Mouse (Mus musculus): ENCODE data around the gene Gm17542.
A peak's percentile ranks its signal among the peaks of the same experiment; 100 is the strongest.
"Not testable (repeated sequence)": the region's sequence is repeated elsewhere in the genome, so short reads cannot be mapped to it uniquely, and the experiment has no call there.

Gm17542 gene

DNA sequence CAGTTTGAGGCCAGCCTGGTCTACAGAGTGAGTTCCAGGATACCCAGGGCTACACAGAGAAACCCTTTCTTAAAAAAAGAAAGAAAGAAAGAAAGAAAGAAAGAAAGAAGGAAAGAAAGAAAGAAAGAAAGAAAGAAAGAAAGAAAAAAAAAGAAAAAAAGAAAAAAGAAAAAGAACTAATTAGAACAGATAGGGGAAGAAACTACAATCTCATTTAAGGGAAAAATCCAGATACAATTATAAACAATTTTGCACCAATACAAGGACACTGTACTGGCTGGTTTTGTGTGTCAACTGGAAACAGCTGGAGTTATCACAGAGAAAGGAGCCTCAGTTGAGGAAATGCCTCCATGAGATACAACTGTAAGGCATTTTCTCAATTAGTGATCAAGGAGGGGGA is at the start of gene Gm17542:
Gene Gm17542, minus strand, starts transcription at position 101 of the 400 bp plus-strand sequence.
- not testable (repeated sequence) for DNase-seq (ENCODE audit: low read depth, low spot score)

DNA sequence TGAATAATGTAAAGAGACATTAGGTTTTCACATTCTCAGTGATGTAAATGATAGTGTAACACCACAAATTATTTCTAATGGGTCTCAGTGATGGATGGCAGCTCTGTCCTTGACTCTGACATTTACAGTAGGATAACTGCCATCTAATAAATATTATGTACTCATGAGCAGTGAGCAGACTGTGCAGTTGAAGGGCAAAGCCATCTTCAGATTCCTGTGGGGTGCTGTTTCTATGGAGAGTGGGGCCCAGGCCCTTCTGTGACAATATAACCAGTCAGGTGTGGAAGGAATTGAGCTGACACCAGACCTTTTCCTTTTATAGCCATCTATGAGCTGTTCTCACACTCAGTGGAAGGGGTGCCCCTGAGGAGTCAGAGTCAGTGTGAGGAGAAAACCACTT is 21.8 kb upstream of the Gm17542 start:
- no peak for DNase-seq (ENCODE audit: low read depth, low spot score)

DNA sequence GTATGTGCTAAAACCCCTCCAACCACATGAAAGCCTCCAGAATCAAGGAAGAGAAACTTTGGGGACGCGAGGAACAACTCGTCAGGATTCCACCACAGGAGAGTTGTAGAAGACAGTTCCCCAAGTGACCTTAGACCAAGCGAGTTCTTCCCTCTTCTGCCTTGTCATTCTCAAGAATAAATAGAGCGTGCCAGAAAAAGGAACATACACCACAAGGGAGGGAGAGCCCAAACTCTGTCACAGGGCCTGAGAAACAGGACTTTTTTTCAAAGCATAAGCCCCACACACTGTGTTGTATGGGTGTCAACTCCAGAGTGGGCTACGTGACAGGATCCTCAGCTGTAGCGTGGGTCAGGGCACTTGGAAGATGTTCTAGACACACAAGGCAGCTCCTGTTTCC is 20.1 kb upstream of the Gm17542 start:
- DNase-seq (ENCODE audit: low read depth, low spot score), result no peak

DNA sequence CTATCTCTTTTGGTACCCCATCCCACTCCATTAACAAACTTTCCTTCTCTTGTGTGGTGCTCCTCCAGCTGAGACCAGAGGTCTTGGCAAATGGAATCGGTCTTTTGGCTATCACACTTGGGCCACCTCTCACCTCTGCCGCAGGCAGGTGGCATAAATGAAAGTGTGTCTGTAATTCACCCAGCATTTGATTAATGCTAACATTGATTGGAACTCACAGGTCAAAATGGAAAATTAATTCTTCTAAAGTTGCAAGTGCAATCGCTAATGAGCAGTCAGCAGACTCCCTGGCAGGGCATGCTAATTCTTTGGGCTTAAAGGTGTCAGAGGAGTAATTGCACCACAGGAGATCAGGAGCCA is 3.2 kb downstream of the Gm17542 start:
- no peak for DNase-seq (ENCODE audit: low read depth, low spot score)

DNA sequence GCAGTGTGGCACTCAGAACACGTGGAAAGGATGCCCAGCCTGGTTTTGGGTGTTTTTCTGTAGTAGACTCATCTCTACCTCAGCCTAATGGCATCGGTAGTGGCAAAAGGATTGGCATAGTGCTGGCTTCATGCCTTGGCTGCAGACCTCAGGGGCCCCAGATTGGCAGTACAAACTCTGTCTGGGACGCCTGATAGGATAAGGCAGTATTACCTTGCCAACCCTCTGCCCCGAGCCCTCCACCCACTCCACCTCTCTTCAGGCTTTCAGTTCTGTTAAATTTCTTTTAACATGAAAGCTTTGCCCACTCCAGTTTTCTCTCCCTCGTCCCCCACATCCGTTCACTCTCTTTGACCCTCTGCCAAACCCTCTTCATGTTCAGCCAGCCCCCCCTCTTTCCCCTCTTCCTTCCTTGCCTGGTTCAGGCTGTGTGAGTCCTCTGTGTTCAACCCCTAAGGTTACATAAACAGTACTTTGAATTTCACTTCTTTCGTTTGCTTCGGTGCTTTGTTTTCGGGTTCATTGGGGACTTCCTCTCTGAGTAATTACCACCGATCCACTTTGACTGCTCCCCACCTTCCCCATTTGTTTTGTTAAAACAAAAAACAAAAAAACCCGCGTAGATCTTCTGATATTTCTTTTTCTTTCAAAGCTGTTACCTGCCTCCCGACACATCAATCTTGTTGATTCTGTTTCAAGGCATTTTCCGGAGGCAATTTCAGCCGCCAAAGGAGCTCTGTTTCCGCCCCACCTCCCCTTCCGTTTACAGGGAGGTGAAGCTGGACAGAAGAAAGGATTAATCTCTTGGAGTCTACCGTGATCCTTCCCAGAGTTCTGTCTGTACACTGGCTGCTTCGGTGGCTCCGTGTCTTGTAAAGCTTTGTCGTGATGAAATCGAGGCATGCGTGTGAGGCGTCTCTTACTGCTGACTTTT is 3.9 kb downstream of the Gm17542 start:
- DNase-seq (ENCODE audit: low read depth, low spot score), result peak; percentile 39

DNA sequence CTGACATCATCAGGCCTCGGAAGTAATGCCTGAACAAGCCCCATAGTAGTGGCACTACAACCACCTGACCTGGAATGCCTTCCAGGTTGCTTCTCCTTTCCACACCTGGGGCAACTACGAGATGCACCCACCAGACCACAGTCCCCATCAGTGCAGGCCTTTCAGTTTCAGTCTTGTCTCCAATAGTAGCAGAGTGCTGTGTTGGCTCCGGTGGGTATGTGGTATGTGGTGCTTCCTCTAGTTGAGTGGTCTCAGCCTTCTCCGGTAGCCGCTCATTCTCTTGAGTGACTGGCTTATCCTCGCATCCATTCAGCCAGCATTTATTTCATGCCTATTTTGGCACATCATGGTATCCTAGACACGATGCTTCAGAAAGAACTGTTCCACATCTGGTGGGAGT is 4.8 kb downstream of the Gm17542 start:
- DNase-seq (ENCODE audit: low read depth, low spot score), result no peak

DNA sequence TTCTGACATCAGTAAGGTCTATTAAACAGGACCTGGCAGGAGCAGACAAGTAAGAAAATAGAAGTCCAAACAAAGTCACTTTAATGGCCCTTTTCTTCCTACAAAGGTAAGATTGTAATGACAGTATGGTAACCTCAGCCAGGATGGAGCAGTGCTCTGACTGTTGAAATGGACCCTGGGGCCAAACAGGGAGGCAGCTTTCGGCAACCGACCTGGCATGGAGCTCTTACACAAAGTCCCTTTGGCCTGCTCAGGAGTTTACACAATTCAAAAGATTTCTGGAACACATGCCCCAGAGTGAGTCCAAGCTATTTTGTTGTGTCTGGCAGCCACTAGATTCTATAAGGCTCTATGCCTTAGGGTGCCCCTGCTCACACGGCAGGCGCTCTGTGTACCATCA is 9.0 kb downstream of the Gm17542 start:
- no peak for DNase-seq (ENCODE audit: low read depth, low spot score)

DNA sequence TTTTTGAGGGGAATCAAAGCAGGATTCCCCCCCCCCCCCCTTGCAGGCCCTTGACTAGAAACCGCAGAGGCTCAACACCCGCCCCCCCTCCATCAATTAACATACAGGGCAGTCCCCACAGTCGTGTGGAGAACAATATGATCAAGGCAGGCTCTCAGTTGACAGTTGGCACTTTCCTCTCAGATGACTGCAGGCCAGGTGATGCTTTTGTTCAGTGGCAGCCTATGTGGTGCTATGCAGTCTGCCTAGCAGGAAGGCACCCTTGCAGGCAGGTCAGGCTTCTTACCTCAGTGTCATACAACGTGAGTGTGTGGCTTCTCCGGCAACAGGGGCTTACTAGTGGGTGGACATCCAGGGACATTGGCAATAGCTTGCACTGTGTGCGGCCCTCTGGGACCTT is 17.4 kb downstream of the Gm17542 start:
- DNase-seq (ENCODE audit: low read depth, low spot score), result no peak

DNA sequence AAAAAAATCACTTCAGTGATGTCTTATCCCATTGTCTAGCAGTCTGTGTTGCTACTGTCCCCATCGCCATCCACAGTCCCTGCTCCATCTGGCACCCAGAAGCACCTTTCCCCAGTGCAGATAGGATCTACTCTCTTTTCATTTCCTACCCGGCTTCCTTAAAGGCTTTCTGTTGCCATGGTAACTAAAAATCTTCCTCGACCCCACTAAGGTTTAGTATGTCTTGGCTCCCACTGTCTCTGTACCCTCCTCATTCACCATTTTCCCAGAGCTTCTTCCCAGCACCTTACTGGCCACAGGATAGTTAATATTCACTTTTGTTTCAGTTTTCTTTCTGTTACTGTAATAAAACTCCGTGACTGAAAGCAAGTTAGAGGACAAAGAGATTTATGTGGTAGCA is 17.9 kb downstream of the Gm17542 start:
- peak; percentile 19 for DNase-seq (ENCODE audit: low read depth, low spot score)

DNA sequence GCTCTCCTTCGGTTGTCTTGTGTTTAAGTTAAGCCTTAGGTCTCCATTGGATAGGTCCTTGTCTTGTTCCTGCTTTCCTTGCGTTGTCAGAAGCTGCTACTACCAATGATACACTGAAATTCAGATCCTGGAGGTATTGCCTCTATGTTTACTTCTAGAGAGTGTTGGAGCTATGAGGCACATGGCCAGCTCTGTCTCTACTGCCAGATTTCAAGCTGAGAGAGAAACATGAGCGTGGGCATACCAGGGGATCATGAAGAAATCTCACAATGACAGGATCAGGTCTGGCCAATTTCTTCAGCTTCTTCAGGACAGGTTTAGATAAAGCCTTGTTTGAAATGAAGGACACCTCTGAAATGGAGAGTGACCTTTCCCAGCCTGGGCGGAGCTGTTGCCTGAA is 19.1 kb downstream of the Gm17542 start:
- no peak for DNase-seq (ENCODE audit: low read depth, low spot score)

DNA sequence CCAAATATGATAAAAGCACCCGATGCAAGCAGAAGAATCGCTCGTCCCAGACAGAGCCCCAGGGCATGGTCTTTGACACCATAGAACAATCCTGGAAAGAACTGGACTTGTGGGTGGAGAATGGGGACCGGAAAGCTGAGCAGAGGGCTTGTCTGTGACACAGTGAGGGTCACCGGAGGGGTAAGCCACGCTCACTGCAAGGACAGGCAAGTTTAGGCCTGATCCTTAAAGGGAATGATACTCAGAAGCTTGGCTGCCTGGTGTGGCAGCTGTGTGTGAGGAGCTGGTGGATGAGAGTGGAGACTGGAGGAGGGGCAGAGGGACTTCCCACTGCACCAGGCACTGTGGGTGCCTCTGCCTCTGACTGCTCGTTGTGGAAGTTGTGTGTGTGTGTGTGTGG is 27.0 kb downstream of the Gm17542 start:
- DNase-seq (ENCODE audit: low read depth, low spot score), result no peak

DNA sequence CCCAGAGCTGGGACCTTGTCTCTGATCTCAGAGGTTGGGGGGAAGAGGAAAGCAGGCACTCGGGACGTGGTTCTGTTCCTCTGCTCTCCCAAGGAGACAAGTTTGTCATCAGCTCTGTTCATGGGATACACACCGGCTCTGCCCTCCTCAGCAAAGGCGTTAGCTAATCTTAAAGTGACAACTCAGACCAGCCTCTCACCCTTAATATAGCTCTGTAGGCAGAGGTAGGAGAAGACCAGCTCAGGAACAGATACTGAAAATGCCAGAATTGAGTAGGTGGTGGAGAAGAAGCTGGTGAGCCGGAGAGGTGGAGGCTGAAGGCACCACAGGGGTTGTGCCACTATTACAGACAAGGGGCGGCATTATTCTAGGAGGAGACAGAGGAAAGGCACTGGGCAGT is 38.7 kb downstream of the Gm17542 start:
- DNase-seq (ENCODE audit: low read depth, low spot score), result no peak

DNA sequence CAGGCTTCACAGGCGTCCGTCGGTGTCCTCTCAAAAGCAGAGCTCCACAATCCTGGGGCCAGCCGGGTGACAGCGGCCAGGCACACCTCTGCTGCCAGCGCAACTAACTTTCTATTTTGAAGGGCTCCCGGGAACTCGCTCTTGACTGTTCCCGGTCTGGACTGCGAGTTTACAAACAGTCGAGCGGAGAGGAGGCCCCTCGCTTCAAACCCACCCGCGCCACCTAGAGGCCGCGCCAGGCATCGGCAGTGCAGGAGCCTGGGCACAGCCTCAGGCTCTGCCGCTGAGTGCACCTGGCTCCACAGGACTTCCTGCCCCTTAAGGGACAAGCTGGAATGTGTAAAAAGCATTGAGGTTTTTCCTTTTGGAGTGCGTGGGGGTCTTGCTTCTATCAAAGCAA is 42.5 kb downstream of the Gm17542 start, which contains the start of gene Edar:
Gene Edar, minus strand, starts transcription at position 122 of the 400 bp plus-strand sequence.
- peak; percentile 79 for DNase-seq (ENCODE audit: low read depth, low spot score)

DNA sequence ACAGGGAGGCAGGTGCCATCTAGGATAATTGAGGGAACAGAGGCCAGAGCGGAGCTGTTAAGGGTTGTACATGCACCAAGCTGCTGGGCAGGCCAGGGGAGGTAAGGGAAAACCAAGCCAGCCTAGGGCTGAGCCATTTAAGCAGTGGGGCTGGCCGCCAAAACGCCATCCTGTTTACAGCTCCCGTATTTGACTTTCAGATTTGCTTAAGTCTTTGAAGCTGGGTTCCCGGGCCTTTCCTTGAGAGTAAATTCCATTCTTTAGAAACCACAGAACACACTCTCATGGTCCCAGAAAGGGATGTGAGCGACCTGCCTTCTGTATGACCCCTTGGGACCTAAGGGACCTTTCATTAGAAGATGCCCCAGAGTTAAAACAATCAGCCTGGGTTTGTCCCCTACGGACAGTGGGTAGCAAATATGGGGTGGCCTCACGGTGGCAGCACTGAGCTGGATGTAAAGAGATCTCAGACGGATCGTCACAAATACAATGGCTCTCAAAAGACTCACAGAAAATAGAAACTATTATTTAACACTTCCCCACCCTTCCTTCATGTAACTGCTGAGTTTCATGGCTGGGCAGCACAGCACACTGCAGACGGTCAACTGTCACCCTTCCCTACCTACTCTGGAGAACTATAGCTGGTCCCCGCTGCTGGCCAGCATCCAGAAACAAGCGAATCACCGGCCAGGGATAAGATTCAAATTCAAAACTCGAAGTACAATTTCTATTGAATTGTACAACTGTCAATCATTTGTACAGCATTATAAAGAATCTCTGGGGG is 44.5 kb downstream of the Gm17542 start:
- peak; percentile 74 for DNase-seq (ENCODE audit: low read depth, low spot score)

DNA sequence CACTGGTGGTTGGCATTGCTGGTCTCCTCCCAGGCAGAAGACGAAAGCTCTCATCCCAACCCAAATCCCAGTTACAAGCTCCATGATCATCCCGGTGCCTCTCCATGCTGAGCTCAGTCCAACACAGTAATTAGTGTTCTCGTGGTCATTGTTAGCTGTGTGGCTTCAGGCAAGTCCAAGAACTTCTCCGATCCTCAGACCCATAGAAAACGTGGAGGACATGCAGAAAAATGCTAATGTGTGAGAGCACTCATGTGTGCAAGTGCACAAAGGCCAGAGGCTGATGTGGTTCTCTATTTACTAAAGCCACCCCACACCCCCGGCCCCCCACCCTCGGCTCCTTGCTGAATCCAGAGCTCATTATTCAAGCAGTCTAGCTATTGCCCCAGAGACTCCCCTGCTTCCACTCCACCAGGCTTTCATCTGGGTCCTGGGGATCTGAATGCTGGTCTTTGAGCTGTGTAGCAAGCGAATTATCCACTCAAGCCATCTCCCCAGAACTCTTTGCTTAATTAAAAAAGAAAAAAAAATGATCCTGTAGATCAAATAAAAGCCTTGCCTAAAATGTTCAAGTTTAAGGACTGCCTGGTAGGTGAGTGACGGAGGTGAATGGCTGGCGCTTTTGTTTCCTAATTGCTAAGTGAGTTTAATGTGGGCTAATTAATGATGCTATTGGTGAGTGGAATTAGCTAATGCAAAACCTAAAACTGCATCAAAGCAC is 45.3 kb downstream of the Gm17542 start:
- DNase-seq (ENCODE audit: low read depth, low spot score), result no peak

DNA sequence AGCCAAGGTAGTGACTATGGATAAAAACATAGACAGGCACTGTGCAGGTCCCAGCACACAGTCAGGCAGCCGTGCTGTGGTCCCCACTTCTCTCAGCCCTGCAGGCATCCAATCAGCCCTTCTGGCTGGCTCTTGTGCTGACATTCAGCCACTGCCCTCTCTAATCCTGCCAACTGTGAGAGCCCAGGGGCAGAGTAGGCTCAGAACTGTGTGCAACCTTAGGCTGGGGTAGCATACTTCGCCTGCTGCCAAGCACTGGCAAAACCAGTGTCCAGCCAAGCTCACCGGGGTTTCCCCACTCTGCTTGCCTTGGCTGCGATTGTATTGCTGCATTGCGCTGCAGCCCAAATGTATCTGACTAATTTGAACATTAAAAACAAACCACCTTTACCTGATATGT is 54.1 kb downstream of the Gm17542 start:
- DNase-seq (ENCODE audit: low read depth, low spot score), result no peak

Measured in R1 (cell line).